Mouse (Mus musculus): ENCODE measurements at regions not wholly inside any gene's neighbourhood (a gene's known extent, or its start where the extent isn't known, plus 50 kb on each side); places are given as distances from the start of the nearest gene placed in this dataset.

DNA sequence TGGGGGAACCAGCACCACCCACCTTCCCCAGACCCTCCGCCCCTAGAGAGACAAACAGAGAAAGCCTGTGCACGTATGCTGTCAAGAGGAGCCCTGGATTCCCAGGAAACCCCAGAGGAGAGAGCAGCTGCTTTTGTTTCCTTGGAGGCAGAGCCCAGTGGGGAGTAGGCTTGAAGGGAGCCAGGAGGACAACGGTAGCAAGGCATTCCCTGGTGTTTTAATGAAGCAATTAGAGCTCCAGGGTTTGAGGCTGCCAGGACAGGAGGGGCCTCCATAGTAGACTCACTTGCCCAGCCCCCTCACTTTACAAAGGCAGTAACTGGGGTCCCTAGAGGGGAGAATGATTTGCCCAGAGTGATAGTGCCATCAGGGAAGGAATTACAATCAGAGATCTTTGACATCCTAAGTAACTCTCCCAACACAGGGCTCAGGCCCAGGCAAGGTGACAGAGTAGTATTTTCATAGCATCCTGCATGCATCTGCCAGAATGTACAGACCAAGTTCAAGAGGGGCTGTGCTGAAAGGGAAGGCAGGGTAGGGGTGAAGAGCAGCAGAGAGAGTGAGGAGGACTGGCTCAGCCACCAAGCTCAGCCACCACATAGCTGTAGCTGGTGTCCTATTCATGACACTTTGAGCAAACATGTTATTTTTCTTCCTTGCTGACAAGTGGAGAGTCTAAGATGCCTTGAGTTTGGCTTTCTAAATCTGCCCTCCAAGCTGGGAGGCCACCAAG lies 389.0 kb downstream of the Nedd1 start:
- DNase-seq, result no peak

DNA sequence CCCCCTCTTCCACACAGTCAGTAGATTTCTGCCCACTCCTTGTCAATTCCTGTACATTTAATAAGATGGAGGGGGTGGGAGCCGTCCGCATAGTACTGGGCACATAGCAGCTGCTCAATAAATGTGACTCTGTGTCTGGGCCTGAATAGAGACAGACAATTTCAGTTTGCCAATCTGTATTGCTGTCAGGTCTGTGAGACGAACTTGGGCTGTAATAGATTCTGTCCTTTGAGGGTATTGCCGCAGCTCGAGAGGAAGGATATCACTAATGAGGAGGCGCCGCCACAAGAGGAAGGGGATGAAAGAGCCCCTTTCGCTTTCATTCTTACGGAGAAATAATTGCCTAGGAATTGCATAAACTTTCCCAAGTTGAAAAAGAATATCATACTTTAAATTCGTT lies 392.1 kb downstream of the Nedd1 start:
- DNase-seq, result no peak

DNA sequence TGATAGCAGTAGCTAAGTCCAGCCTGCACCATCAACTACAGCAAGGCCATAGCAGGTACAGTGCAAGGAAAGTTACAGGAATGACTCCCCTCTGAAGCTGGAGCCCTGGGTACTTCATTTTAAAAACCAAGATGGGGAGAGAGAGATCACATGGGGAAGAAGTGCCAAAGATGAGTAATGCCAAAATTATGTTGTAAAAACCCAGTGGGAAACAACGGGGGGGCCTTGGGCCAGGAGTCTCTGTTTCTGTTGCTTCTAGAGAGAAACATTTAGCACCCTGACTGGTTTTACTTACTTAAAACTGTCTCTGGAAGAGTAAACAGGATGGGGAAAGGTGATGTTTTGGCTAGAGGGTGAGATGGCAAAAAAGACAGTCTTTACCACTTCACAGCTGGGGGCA lies 392.6 kb downstream of the Nedd1 start:
- DNase-seq, result no peak

DNA sequence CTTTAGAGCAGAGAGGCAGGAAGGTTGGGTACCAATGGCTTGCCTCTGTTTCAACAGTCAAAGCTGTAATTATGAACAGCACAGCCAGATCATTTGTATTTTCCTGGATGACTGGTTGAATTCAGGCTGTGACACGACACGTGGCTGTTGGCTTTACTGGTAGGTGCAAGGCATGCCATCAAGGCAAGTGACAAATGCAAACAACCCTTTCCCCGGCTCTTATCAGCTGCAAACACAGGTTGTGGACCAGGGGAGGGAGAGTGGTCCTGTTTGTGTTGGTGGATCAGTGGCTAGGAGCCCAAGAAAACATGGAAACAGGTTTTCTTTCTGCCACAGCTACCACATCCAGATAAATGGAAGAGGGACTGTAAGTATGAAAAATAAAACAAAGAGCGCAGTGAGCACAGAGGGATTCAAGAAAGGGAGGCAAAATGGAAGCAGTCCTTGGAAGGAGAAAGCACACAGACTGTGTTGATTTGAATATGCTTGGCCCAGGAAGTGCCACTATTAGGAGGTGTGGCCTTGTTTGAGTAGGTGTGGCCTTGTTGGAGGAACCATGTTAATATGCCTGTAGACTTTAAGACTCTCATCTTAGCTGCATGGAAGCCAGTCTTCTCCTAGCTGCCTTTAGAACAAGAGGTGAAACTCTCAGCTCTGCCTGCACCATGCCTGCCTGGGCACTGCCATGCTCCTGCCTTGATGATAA lies 396.8 kb downstream of the Nedd1 start:
- DNase-seq, result no peak

DNA sequence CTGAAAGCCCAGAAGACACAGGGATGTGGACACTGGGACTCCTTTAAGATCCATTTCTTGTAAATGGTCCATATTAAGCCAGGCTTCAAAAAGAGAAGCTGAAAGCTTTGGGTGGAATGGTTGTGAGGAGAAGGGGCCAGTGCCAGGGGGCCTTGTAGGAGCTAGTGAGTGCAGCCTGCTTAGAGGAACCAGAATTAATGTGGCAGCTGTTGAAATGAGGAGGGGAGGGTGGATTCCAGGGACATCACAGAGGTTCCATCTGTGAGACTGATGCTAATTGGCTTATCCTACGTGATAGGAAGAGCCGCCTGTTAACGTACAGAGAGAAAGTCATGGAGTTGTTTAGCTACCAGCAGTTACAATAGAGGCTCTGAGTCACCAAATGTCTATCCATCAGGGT lies 407.6 kb downstream of the Nedd1 start:
- DNase-seq, result no peak

DNA sequence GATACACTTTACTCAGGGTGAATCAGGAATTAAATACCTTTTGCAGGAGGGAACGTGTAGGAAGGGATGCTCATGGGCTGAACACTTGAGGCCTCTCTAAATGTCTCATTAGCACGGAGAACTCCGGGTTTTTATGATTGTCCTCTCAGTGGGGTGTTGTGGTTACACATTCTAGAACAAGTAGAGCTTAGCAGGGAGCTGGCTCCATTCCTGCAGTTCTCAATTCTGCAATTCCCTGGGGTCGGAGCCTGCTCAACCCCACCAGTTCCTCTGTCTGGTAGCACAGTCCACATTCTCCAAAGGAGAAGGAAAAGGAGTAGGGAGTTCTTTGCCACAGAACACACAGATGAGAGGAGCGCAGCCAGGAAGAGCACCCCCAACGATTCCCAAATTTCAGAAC lies 409.9 kb downstream of the Nedd1 start:
- DNase-seq, result peak; percentile 7

DNA sequence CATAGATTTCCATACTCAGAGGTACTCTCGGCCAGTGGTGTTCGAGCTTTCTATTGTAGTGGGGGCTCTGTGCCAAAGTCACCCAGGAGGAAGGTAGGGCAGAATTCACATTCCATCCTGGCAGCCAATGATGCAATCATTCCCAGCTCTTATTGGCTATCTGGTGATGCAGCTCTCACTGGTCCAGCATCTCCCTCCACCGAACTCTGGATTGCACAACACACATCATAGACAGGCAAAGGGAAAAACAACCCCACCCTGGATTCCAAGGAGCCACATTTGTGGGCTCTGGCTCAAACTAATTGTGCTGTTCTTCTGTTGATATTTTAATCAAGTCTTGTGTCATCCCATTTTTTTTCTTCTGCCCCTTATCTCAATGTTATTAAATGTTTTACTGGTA lies 413.6 kb downstream of the Nedd1 start:
- no peak for DNase-seq

DNA sequence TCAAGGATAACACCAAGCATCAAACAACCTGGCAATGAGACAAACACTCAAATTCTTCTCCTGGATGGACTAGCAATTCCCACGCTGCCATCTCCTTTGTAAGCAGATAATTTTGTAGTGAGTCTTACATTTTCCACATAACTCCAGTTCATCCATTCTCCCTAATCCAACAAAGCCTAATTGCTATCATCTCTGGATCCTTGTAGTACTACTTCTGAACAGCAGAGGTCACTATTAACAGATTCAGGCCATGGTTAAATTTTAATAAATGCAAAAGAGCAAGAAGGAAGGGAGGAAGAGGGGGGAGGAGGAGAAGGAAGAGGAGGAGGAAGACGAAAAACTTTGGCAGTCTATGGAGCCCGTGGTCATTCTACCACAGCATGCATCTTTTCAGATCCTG lies 414.4 kb downstream of the Nedd1 start:
- no peak for DNase-seq

DNA sequence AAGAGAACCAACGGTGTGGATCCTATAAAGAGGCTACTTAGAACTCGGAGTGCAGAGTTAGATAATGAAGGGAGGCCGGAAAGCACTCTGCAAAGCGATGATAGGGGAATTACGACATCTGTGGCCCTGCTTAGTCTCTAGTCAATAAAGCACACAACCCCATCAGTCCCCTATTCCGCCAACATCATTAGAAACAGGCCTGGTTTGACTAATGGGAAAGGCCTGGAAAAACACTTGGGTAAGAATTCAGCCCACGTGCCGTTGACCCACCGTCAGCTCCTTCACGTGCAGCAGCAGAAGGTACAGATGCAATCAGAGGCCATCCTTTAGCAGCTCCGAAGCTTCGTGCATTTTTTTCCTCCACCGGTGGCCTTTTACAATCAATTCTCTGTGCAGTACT lies 423.5 kb downstream of the Nedd1 start:
- no peak for DNase-seq

DNA sequence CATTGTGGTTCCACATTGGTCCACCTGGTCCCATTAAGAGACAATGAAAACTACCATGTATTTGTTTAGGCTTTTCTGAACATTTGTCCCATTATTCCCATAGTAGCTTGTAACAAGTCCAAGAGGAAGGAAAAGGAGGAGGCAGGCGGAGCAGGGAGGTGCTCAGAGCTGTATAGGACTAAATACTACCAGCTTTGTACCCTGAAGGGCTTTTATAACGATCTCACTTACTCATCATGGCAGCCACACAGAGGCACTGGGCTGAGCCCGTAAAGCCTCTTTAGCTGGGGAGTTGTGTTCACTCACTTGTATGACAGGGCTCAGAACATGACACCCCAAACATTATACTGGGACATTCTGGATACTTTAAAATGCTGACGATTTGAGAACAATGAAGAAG lies 425.4 kb downstream of the Nedd1 start:
- DNase-seq, result no peak

DNA sequence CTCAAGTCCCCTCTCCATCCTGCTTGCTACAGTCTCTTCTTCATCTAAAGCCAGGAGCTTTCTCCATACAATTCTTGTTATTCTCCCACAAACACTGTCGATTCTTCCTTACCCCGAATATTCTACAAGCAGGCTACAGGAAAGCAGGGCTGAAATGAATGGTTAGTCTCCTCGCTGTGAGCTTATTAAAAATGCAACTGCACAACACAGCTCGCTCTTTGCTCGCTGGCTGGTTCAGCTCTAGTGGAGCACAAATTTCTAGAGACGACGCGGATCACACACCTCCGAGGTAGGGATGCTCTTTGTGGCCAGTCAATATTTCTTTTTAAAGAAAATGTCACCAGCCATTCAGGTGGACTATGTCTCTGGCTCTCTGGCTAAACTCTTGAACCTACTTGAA lies 425.9 kb downstream of the Nedd1 start:
- DNase-seq, result no peak

DNA sequence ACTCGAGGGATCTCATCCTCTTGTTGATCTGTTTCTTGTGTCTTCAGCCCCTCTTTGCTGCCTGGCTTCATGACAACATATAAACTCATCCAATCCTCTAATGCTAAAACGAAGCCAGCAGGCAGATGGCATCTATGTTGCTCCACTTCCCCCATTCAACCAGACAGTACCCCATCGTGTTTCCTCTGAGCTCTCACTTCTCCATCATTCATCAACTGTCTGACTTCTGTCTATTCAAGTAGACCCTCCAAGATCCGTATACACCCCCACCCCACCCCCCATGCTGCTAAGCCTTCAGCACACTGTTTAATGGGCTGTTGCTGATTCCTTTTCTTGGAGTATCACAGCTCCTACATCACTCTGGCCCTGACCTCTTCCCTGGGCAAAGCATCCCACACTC lies 429.0 kb downstream of the Nedd1 start:
- DNase-seq, result no peak

DNA sequence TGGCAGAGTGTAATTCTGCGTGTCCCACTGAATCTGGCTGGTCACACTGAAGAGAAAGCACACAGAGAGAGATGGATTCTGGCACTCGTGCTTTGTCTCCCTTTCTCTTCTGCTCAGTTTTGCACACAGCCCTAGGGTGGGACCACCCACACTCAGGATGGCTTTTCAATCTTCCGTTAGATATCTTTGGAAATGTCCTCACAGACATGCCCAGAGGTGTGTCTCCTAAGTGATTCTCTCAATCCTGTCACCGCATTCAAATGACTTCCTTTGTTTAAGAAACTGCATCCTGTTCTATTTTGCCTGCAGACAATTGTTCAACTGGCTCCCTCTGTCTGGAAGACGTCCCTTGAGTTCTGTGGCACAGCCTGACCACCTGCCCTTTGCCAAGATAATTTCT lies 433.0 kb downstream of the Nedd1 start:
- no peak for DNase-seq

DNA sequence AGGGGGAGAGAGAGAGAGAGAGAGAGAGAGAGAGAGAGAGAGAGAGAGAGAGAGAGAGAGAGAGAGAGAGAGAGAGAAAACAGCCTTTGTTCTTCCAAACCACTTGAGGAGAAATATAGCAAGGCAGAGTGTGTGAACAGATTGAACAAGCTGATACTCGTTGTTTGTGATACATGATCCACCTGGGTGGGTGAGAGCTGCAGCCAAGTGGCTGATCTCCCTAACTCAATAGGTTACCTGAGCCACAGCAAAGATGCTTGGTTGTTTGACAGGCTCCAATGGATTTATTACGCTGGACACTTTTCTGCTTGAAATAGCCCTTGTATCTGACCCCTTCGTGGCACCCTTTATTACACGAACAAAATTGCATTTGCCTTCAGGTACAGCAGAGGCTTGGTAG lies 438.0 kb downstream of the Nedd1 start:
- DNase-seq, result no peak

DNA sequence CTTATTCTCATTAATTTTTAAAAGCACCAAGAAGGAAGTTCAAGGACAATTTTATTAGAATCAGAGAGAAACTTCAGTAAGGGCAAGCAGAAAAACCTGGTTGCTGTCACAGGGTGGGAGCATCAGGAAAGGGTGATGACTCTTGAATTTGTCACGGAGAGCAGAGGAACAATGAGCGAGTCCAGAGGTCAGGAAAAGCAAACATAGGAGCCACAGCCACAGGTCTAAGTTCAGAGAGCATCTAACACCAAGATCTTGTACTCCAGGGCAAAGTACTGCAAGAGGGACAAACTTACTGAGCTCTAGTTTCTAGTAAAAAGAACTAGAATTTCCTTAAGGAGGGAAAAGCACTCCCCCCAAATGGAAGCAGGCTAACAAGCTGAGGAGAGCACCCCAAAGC lies 444.2 kb downstream of the Nedd1 start:
- DNase-seq, result no peak

DNA sequence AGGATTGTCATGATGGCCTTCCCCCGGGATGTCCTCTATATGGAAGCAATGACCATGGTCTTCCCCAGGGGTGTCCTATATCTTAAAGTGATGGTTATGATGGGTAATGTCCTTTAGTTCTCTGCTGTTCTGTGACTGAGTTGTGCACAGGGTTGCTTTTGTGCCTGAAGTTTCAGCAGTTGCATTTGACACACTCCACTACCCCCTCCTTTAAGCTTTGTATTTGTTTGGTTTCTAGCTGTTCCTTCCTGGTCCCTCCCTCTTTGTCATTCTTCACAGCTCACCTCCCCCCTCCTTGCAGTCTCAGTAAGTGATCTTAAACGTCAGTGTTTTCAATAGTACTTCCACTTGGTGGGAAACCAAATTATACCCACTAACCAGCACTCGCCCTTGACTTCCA lies 464.4 kb downstream of the Nedd1 start:
- no peak for DNase-seq

DNA sequence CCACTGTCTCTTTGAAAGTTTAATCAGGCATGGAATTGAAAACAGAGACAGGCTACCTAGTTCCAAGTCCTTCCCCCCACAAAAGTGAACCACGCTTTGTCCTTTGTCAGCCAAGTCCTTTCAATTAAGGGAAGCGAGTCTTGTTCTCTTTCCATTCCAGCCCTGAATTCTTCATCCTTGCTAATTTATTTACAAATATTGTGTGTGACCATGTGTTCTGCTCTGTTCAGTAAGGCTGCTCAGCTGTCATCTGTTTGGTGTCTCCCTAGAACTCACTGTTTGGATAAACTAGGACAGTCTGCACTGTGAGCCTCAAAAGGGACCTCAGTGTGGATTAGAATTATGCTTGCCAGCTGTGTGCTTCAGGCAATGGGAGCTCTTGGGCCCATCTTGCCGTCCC lies 473.6 kb downstream of the Nedd1 start:
- no peak for DNase-seq

DNA sequence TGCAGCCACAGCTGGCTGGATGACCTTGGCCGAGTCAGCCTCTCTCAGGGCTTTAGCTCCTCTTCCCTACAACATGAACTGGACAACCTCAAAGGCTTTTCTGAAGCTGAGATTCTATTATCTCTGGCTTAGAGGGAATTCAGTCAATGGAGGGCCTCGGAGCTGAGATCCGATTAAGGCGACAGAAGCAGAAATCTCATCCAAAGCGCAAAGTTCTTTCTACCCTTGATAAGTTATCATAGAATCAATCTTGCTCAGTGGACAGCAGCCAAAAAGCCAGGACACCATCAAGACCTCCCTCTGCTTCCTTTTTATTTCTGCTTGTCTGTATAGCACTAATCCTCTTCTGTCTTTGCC lies 474.8 kb downstream of the Nedd1 start:
- no peak for DNase-seq

DNA sequence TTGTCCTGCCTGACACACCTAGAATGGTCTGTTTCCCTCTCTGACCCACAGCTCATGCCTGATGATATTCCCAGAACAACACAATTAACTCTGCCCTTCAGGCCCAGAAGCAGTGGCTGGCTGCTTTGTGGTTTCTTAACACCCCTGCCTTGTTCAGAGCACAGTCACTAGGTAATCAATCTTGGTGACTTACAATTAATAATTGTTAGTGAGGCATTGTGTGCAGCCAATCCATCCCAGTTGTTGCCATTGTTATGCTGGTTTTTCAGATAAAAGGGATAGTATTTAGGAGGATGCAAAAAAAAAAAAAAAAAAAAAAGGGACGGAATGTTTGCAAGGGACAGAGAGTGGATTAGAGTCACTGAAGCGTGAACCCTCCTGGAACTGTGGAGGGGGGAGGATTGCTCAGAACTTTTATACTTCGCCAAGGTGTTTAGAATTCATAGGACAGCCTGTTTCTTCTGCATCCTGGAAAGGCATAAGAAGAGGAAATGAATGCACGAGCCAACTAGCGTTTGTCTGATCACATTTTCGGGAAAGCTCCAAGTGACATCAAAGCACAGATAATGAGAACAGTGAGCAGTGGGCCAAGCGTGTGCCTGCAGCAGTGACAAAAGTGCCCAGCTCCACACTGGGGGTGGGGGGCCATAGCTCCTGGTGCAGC lies 475.3 kb downstream of the Nedd1 start:
- DNase-seq, result no peak

DNA sequence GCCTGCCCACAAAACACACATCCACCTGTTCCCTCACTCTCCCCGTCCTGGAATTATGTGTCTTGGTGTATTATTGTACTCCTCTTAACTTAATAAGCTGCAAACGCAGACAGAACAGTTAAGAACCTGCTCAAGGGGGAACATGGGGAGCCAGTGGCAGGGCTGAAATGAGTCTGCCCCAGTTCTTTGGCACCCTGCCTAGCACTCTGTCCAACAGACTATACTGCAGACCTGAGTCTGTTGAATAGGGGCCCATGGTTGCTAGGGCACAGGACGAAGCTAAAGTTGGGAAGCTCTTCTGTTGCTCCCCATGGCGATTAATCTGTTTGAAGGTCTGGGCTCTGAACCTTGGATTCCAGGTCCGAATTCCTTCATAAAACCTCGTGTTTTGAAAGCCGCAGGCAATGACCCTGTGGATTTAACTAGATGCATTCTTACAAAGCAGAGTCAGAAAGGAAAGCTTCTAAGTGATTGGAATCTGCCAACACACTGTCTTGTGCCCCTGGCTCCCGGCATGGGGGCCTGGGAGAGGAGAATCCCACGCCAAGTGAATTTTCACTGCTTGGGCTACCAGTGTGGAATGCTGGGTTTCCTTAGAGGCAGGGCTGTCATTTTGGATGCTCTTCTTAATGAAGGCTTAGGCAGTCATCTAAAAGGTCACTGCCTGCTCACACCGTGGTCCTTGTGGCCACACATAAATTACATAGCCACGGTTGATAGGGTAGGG lies 479.3 kb downstream of the Nedd1 start:
- DNase-seq, result peak; percentile 11

DNA sequence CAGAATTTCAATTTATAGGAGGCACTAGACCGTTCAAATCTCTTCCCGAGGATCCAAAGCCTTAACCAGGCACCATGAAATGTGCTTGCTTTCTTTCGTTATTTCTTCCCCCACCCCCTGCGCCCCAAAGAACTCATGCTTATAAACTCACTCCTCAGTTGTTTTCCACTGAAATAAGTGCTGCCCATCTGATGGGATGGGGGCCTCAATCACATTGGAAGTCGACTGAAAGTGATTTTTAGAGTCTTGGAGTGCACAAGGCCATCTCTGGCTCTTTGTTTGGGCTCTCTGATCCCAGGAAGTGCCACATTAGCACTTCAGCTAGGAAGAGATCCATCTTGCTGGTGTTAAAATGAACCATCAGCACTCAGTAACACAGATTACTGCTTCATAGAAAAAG lies 484.3 kb downstream of the Nedd1 start:
- no peak for DNase-seq

DNA sequence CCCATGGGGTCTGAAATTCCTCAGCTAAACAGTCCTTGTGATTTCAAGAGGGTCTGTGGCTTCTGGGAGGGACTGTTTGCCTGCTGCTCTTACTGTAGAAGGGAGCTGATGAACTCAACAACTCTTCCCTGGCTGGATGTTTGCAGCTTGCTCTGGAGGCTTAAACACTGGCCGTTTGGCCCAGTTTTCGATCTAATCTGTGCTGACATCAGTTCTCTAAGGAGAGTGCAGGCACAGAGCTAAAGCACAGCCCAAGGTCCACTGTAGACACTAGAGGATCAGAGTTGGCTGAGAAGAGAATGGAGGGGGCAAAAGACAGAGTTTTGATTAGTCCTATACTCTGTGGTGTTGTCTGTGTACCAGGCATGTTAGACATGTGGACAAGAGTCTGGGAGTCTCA lies 490.1 kb downstream of the Nedd1 start:
- no peak for DNase-seq

DNA sequence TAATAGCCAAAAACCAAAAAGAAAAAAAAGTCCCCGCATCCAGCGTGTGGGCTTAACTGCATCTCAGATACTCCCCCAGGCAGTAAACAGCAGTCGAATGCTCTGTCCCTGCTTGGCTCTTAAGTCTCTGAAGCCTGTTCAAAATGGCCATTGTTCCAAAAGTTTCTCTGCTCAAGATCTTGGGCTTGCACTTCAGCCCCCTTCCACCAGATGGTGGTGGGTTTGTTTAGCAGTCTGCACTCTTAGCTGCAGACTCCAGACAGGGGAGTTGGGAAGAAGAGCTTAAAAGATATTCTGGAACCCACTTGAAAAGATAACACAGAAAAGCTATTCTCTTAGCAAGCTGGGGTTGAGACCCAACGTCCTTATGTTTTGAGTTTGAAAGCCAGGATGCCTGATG lies 496.4 kb downstream of the Nedd1 start:
- no peak for DNase-seq

DNA sequence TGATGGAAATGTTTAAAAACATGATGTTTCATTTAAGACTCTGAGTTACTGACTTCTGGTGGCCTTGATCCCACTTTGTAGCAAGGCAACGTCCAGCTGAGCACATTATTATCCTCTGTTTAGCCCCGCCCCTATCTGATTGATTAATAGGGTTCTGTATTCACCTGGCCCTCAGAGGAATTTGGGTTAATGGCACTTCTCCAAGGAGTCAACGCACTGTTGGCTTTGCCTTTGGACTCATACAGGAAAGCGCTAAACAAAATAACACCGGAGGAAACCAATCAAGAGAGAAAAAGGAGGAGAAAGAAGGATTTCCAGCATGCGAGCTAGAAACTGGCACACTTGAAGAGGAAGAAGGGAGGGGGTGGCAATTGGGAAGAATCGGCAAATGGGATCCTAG lies 497.1 kb downstream of the Nedd1 start:
- DNase-seq, result no peak
